8 mouse cellular contexts compared by ENCODE assay signal in the genomic region with DNA sequence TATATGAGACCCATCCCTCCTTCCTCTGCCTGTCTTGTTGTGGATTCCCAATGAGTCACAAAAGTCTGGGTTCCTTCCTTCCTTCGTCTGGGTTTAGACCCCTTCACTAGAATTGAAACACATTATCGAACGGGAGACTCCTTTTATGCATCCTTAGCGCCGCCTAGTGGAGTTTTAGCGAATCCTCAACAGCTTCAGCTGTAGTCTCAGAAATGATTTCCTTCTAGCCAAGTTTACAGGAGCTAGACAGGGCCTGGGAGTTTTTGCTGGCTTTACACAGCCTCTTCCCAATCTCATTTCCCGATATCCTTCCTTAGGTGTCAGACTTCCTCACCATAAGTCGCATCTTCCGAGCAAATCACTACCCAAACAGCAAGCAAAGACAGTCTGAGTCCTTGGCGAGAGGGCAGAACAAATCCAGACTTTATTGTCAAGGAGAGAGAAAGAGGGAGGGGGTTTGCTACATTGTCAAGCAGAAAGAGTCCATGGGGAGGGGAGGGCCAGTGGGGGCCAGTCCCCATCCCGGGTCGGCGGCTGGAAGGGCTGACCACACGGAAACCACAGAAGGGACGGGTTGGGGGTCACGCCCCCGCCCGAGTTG. TPM values are rescaled to one million over a fixed set of nuclear protein-coding genes. Genes with fewer than 3 reads are reported as not detected.
A peak's percentile ranks its signal among the peaks of the same experiment; 100 is the strongest.
DNase-seq lines count a peak whose midpoint lies in the region; ATAC-seq and TF ChIP-seq lines count a peak whose summit lies in the region.

No protein-coding gene starts in this region.

- H3K4me1 ChIP-seq in forebrain, embryonic 12.5 days: peaks cover 34% of the 10 kb centered on the region
- H3K4me1 ChIP-seq in hindbrain, embryonic 16.5 days (ENCODE audit: control insufficient read depth, insufficient read depth, low read depth, low read length): peaks cover 18% of the 10 kb centered on the region

- 18% methylated on average over 18 of the region's 18 CpGs for WGBS in forebrain, embryonic 12.5 days
- WGBS in hindbrain, embryonic 16.5 days: 7% methylated on average over 18 of the region's 18 CpGs

- H3K27ac ChIP-seq in left cerebral cortex, adult 2 months: no peak overlapping the region
- peak overlapping the region; percentile 33; the same call in 1 of the 2 replicates for H3K27ac ChIP-seq in forebrain, embryonic 12.5 days
- H3K27ac ChIP-seq in hindbrain, embryonic 16.5 days (ENCODE audit: low read depth, low read length): no peak overlapping the region

- H3K4me2 ChIP-seq in forebrain, embryonic 12.5 days: peak overlapping the region; percentile 57
- peak overlapping the region; percentile 3; the same call in 1 of the 2 replicates for H3K4me2 ChIP-seq in hindbrain, embryonic 16.5 days (ENCODE audit: low read length)

- H3K9me3 ChIP-seq in forebrain, embryonic 12.5 days: no peaks in the 10 kb centered on the region
- H3K9me3 ChIP-seq in hindbrain, embryonic 16.5 days (ENCODE audit: control insufficient read depth, low read length): no peaks in the 10 kb centered on the region

- no peak overlapping the region for H3K9ac ChIP-seq in forebrain, embryonic 12.5 days
- H3K9ac ChIP-seq in hindbrain, embryonic 16.5 days (ENCODE audit: low read depth, low read length): no peak overlapping the region

- no peak overlapping the region for H3K4me3 ChIP-seq in left cerebral cortex, adult 2 months
- H3K4me3 ChIP-seq in forebrain, embryonic 12.5 days (replicated peaks): no peak overlapping the region
- no peak overlapping the region for H3K4me3 ChIP-seq in hindbrain, embryonic 16.5 days (ENCODE audit: low read length)

- peaks cover 23% of the 10 kb centered on the region for H3K27me3 ChIP-seq in forebrain, embryonic 12.5 days
- H3K27me3 ChIP-seq in hindbrain, embryonic 16.5 days (replicated peaks; ENCODE audit: control insufficient read depth, insufficient read depth, low read length): no peaks in the 10 kb centered on the region

- DNase-seq in left cerebral cortex, adult 2 months (ENCODE audit: extremely low spot score in 1 of 2, low spot score in 2 of 2): no peak
- DNase-seq in left cerebral cortex, adult 11 months (ENCODE audit: low spot score): no peak
- peak; percentile 65 for DNase-seq in brain, embryonic 18.5 days (ENCODE audit: low read depth, low spot score)
- peak; percentile 59 for DNase-seq in liver
- DNase-seq in naive thymus-derived CD4-positive, alpha-beta T cell, adult 2 months (ENCODE audit: low read depth): peak; percentile 82
- no peak for DNase-seq in urinary bladder, adult 2 months (ENCODE audit: low spot score)

- intact Hi-C loops in left cerebral cortex, adult 2 months (cut with DNase I): loop anchor here (2.0 to 10.0 kb wide), 2 partner anchors 27 to 299 kb away; a partner anchor contains a TSS

- ATAC-seq in forebrain, embryonic 12.5 days (ENCODE audit: low FRiP score): no peak
- 0 out of 2 replicates have a peak, but pooled peaks have one; percentile 10 for ATAC-seq in hindbrain, embryonic 16.5 days

- peaks cover 31% of the 10 kb centered on the region for H3K36me3 ChIP-seq in forebrain, embryonic 12.5 days (replicated peaks)
- peaks cover 17% of the 10 kb centered on the region for H3K36me3 ChIP-seq in hindbrain, embryonic 16.5 days (ENCODE audit: control insufficient read depth, insufficient read depth, low read length)

- peak; percentile 88 for TF ChIP-seq CTCF in left cerebral cortex, adult 2 months (IDR thresholded peaks at IDR 0.05)

RNA-seq across cellular contexts. Expression of a gene that starts 3.2 kb away (rescaled TPM):
- under 1 TPM; 0.40 to 0.66 TPM for total RNA-seq in left cerebral cortex, adult 2 months (2021)
- polyA plus RNA-seq in forebrain, embryonic 12.5 days (2016; fragmentation: Nextera tagmentation; extraction: Ambion mirVana): 0.10 and 0.37 TPM in 2 replicates
- polyA plus RNA-seq in hindbrain, embryonic 16.5 days (2015; fragmentation: Nextera tagmentation; extraction: Ambion mirVana): 0.34 and 0.42 TPM in 2 replicates
- not detected in 2 replicates for polyA plus RNA-seq in urinary bladder, adult 2 months (2012; rRNA removed)

RNA-seq across cellular contexts. Expression of a gene that starts 26.3 kb away (rescaled TPM):
- total RNA-seq in left cerebral cortex, adult 2 months (2021): 10 to 100 TPM; 66.1 to 77.5 TPM
- 16.1 and 16.8 TPM in 2 replicates for polyA plus RNA-seq in forebrain, embryonic 12.5 days (2016; fragmentation: Nextera tagmentation; extraction: Ambion mirVana)
- polyA plus RNA-seq in hindbrain, embryonic 16.5 days (2015; fragmentation: Nextera tagmentation; extraction: Ambion mirVana): 20.1 and 24.7 TPM in 2 replicates
- polyA plus RNA-seq in urinary bladder, adult 2 months (2012; rRNA removed): 9.9 and 15.6 TPM in 2 replicates

RNA-seq across cellular contexts. Expression of a gene that starts 41.1 kb away (rescaled TPM):
- total RNA-seq in left cerebral cortex, adult 2 months (2021): 10 to 100 TPM; 85.5 to 93.0 TPM
- polyA plus RNA-seq in forebrain, embryonic 12.5 days (2016; fragmentation: Nextera tagmentation; extraction: Ambion mirVana): 226 and 228 TPM in 2 replicates
- 207 and 209 TPM in 2 replicates for polyA plus RNA-seq in hindbrain, embryonic 16.5 days (2015; fragmentation: Nextera tagmentation; extraction: Ambion mirVana)
- polyA plus RNA-seq in urinary bladder, adult 2 months (2012; rRNA removed): 125 and 135 TPM in 2 replicates

RNA-seq across cellular contexts. Expression of a gene that starts 53.0 kb away (rescaled TPM):
- 1 to 10 TPM; 2.6 to 3.0 TPM for total RNA-seq in left cerebral cortex, adult 2 months (2021)
- polyA plus RNA-seq in forebrain, embryonic 12.5 days (2016; fragmentation: Nextera tagmentation; extraction: Ambion mirVana): 16.8 and 17.3 TPM in 2 replicates
- 6.3 and 8.6 TPM in 2 replicates for polyA plus RNA-seq in hindbrain, embryonic 16.5 days (2015; fragmentation: Nextera tagmentation; extraction: Ambion mirVana)
- polyA plus RNA-seq in urinary bladder, adult 2 months (2012; rRNA removed): 138 and 146 TPM in 2 replicates

RNA-seq across cellular contexts. Expression of a gene that starts 55.4 kb away (rescaled TPM):
- total RNA-seq in left cerebral cortex, adult 2 months (2021): not detected
- 2.1 and 3.4 TPM in 2 replicates for polyA plus RNA-seq in forebrain, embryonic 12.5 days (2016; fragmentation: Nextera tagmentation; extraction: Ambion mirVana)
- 0.65 and 0.69 TPM in 2 replicates for polyA plus RNA-seq in hindbrain, embryonic 16.5 days (2015; fragmentation: Nextera tagmentation; extraction: Ambion mirVana)
- polyA plus RNA-seq in urinary bladder, adult 2 months (2012; rRNA removed): 0.28 and 0.34 TPM in 2 replicates

Comparison
In these comparisons a context has a peak if more than half of its experiments do, and no peak if none do; other contexts are left out.
1. DNase-seq: peak in brain, embryonic 18.5 days (single experiment), liver (single experiment) and naive thymus-derived CD4-positive, alpha-beta T cell, adult 2 months (single experiment); none in left cerebral cortex, adult 2 months (0 of 2), left cerebral cortex, adult 11 months (single experiment) and urinary bladder, adult 2 months (single experiment).